Mouse (Mus musculus) ES-E14 (cell line): Measurements from ENCODE around the gene Tmigd3. TPM values are rescaled to one million over a fixed set of nuclear protein-coding genes. Genes with fewer than 3 reads are reported as not detected.

Source experiments
- DNase-seq: peaks from one replicate; pipeline ENCODE4 v3.0.0-alpha.2; 2013; ENCODE audit warnings: low read depth, low spot score
- H3K27ac ChIP-seq: 2 replicates; pipeline ENCODE4 v1.5.1; 2012; ENCODE audit warnings: low read depth, mild to moderate bottlenecking, low read length, moderate library complexity, mixed read lengths; ENCODE audit not compliant: poor library complexity, insufficient read depth, severe bottlenecking
- H3K36me3 ChIP-seq: 2 replicates; pipeline ENCODE4 v1.6.1; 2012; ENCODE audit warnings: mild to moderate bottlenecking, low read length, moderate library complexity, mixed read lengths; ENCODE audit not compliant: control insufficient read depth, poor library complexity, insufficient read depth, severe bottlenecking
- H3K4me1 ChIP-seq, 2 experiments: fragments of 150-350 bp in 1 of 2; sonication (generic) in 1 of 2; 2 replicates each; pipeline ENCODE4 v1.6.1; 2012; ENCODE audit warnings: low read length in 2 of 2, mild to moderate bottlenecking in 1 of 2, mixed read lengths in 1 of 2; ENCODE audit not compliant: control insufficient read depth in 2 of 2, insufficient read depth in 2 of 2, poor library complexity in 1 of 2
- H3K4me3 ChIP-seq, 2 experiments: fragments of 150-350 bp in 1 of 2; sonication (generic) in 1 of 2; 2 replicates each; pipeline ENCODE4 v1.5.1; 2012; ENCODE audit warnings: low read length in 2 of 2, low read depth in 1 of 2, mild to moderate bottlenecking in 1 of 2, mixed read lengths in 1 of 2; ENCODE audit not compliant: insufficient read depth in 1 of 2, poor library complexity in 1 of 2, severe bottlenecking in 1 of 2
- H3K9ac ChIP-seq: 2 replicates; pipeline ENCODE4 v1.6.1; 2012; ENCODE audit warnings: low read depth, mild to moderate bottlenecking, low read length, mixed read lengths; ENCODE audit not compliant: poor library complexity, insufficient read depth, severe bottlenecking
- H3K9me3 ChIP-seq: fragments of 150-350 bp; sonication (generic); 2 replicates; pipeline ENCODE4 v1.6.1; 2012; ENCODE audit warnings: low read depth, mild to moderate bottlenecking, low read length; ENCODE audit not compliant: control insufficient read depth, insufficient read depth
- CHD2 ChIP-seq: IDR thresholded peaks from 2 replicates; pipeline ENCODE4 v1.6.1; 2014; ENCODE audit warnings: mild to moderate bottlenecking, low read depth, low read length, inconsistent platforms
- HCFC1 ChIP-seq: IDR thresholded peaks from 2 replicates; pipeline ENCODE4 v1.6.1; 2012; ENCODE audit warnings: low read length, inconsistent platforms, borderline replicate concordance; ENCODE audit not compliant: insufficient read depth
- MAFK ChIP-seq: IDR thresholded peaks from 2 replicates; pipeline ENCODE4 v1.6.1; 2014; ENCODE audit warnings: mild to moderate bottlenecking, low read depth, low read length, inconsistent platforms; ENCODE audit not compliant: insufficient read depth
- ZC3H11A ChIP-seq: IDR thresholded peaks from 2 replicates; pipeline ENCODE4 v1.6.1; 2012; ENCODE audit warnings: low read depth, mild to moderate bottlenecking, inconsistent platforms, low read length, borderline replicate concordance
- ZNF384 ChIP-seq: IDR thresholded peaks from 2 replicates; pipeline ENCODE4 v1.6.1; 2012; ENCODE audit warnings: low read depth, low read length, inconsistent platforms
- in situ Hi-C, 2 experiments: fragments of 600-800 bp; cut with MboI; formaldehyde crosslinking; loops; one replicate each; pipeline ENCODE4 v1.15.1; 2025; ENCODE audit warnings: low sequenced_read_pairs in 2 of 2, inconsistent platforms in 1 of 2; ENCODE audit not compliant: unreplicated experiment in 2 of 2
- total RNA-seq: library from RNA; depleted of rRNA; stranded (reverse); fragments of 300-350 nt; gene quantifications from 2 replicates; pipeline ENCODE4 v1.2.3, GENCODE M21; 2012

Tmigd3 gene
- total RNA-seq, 1 experiment, result not detected

DNA sequence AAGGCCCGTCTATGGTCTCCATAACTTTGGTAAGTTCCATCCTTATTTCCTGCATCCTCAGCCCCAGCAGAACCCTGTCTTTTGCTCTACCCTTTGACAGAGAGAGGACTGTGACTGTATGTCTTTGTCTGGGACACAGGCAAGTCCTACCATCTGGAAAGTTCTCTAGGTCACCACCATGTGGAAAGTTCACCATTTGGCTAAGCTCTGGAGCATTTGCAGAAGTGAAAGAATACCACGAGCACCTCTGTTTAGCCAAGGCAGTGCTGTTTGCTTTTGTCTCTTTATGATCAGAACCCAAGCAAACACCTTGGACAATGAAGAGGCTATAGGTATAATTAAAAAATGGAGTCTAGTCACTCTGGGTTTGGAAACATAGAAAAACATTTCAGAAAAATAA lies 51.3 kb downstream of the Tmigd3 start:
- no peaks in the 10 kb centered on the region for H3K9me3 ChIP-seq
- in situ Hi-C loops, result no loop called here
- no peak for DNase-seq
- H3K9ac ChIP-seq, result no peak overlapping the region
- H3K4me1 ChIP-seq, result no peaks in the 10 kb centered on the region
- no peak for TF ChIP-seq CHD2
- no peak for TF ChIP-seq ZNF384
- TF ChIP-seq ZC3H11A, result no peak
- no peak overlapping the region for H3K4me3 ChIP-seq
- H3K27ac ChIP-seq, result no peak overlapping the region
- H3K36me3 ChIP-seq, result no peaks in the 10 kb centered on the region

DNA sequence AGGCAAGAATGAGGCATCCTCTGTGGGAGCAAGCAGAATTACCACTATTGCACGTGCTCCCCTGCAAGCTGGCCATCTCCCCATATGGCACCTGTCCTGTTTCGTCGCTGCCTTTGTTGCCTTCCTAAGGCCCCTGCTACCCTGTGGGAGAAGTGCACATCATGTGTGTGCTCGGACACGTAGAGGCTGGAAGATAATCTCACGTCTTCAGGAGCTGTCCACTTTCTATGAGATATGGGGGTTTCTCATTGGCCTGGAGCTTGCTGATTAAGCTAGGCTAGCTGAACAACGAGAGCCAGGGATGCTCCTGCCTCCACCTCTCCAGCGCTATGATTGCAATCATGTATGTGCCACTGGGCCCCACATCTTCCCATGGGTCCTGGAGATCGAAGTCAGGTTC lies 53.9 kb downstream of the Tmigd3 start:
- in situ Hi-C loops, result no loop called here
- Histone ChIP-seq H3K36me3 (no peaks in the 10 kb centered on the region), H3K4me1 (peaks cover 4 to 7% of the 10 kb centered on the region in 2 experiments; a peak in 2 of 4 replicates), H3K27ac (no peak overlapping the region), H3K9ac (no peak overlapping the region), H3K4me3 (no peak overlapping the region), H3K9me3 (no peaks in the 10 kb centered on the region)
- TF ChIP-seq MAFK (no peak), ZC3H11A (no peak), HCFC1 (no peak), CHD2 (no peak), ZNF384 (no peak)
- DNase-seq, result no peak

DNA sequence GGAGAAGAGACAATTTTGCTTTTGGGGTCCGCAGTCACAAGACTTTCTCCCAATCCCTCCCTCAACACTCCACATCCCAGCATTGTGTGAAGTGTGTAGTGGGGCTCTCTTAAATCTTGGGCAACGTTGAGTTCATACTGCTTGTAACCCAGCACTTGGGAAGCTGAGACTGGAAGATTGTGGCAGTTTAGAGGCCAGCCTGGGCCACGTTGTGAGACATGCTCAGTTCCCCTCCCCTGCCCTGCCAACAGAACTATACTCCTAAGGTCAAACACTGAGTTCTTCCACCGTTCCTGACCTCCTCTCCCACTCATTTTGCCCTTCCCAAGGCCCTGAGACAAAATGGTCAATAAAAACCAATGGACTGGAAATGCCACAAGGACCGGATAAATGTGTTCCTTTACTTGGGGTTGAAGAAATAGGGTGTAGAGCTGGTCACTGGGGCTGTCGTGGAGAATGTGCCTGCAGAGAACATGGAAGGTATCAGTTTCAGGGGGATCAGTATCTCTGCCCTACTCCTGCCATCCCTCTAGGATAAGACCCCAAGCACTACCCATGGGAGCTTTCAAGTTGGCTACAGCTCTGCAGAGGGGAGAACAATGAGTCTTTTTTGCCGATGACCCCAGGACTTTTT lies 57.0 kb downstream of the Tmigd3 start:
- peaks cover 4 to 7% of the 10 kb centered on the region in 2 experiments; a peak in 2 of 4 replicates for H3K4me1 ChIP-seq
- in situ Hi-C loops, result no loop called here
- no peak overlapping the region for H3K4me3 ChIP-seq
- no peak for TF ChIP-seq CHD2
- TF ChIP-seq HCFC1, result no peak
- TF ChIP-seq ZNF384, result no peak
- TF ChIP-seq MAFK, result no peak
- TF ChIP-seq ZC3H11A, result no peak
- H3K9me3 ChIP-seq, result no peaks in the 10 kb centered on the region
- no peaks in the 10 kb centered on the region for H3K36me3 ChIP-seq
- H3K27ac ChIP-seq, result no peak overlapping the region
- DNase-seq, result no peak
- H3K9ac ChIP-seq, result no peak overlapping the region

DNA sequence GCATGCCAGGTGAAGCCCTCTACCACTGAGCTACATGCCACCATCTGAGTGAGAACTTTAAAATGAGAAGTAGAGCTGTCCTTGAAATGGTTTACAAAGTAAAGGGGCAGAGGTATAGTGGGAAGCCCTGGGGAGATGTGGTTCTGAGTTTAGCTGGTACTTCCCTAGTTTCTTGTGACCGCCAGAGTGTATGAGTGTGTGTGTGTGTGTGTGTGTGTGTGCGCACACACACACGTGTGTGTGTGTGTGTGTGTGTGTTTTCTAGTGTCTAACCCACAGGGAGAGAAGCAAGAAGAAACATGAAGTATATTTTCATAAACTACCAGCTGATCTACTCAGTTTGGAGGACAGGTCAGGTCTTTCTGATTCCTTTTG lies 57.5 kb downstream of the Tmigd3 start:
- in situ Hi-C loops, result no loop called here
- peaks cover 4 to 7% of the 10 kb centered on the region in 2 experiments; a peak in 2 of 4 replicates for H3K4me1 ChIP-seq
- H3K9me3 ChIP-seq, result no peaks in the 10 kb centered on the region
- no peak overlapping the region for H3K9ac ChIP-seq
- no peak for DNase-seq
- no peaks in the 10 kb centered on the region for H3K36me3 ChIP-seq
- no peak overlapping the region for H3K4me3 ChIP-seq
- TF ChIP-seq MAFK (no peak), ZC3H11A (no peak), CHD2 (no peak), ZNF384 (no peak), HCFC1 (no peak)
- H3K27ac ChIP-seq, result no peak overlapping the region

DNA sequence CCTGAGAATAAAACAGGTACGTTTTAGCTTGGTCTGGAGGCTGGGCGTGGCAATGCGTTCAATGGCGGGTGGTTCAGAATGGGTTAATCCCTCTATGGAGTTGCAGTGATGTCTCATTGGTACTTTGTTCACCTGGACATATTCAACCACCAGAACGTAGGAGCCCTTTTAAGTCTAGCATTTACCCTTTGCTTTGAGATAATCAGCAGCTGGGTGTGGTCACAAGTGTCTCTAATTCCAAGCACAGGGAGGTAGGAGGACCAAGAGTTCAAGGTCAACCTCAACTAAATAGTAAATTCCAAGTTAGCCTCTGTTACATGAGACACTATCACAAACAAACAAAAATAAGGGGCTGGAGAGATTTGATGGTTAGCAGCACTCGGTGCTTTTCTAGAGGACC lies 58.1 kb downstream of the Tmigd3 start:
- Histone ChIP-seq H3K36me3 (no peaks in the 10 kb centered on the region), H3K9ac (no peak overlapping the region), H3K4me3 (no peak overlapping the region), H3K4me1 (peaks cover 4 to 7% of the 10 kb centered on the region in 2 experiments; a peak in 2 of 4 replicates), H3K9me3 (no peaks in the 10 kb centered on the region), H3K27ac (no peak overlapping the region)
- DNase-seq, result no peak
- TF ChIP-seq ZC3H11A (no peak), ZNF384 (no peak), MAFK (no peak), CHD2 (no peak), HCFC1 (no peak)
- in situ Hi-C loops, result no loop called here
